Mouse (Mus musculus): ENCODE results near the gene Tmem91.

Tmem91 gene

GRCm38 (mm10) chr7:25672442-25672841 is 2.5 kb downstream of the Tmem91 start:
- CTCF ChIA-PET: no interaction called here

GRCm38 (mm10) chr7:25671686-25672085 is 3.3 kb downstream of the Tmem91 start:
- CTCF ChIA-PET: no interaction called here

GRCm38 (mm10) chr7:25670096-25670495 is 4.9 kb downstream of the Tmem91 start:
- CTCF ChIA-PET: no interaction called here

GRCm38 (mm10) chr7:25669631-25670030 is 5.3 kb downstream of the Tmem91 start:
- CTCF ChIA-PET: no interaction called here

GRCm38 (mm10) chr7:25669158-25669557 is 5.8 kb downstream of the Tmem91 start:
- CTCF ChIA-PET: interaction anchor here (0.5 to 0.8 kb wide), 2 partner anchors 8 to 13 kb away, joined by 3 read pairs; no protein-coding TSS in a partner anchor

- CTCF ChIA-PET: interaction anchor here (0.6 kb wide), 1 partner anchor 389 kb away, joined by 3 read pairs; no protein-coding TSS in a partner anchor
These were observed 8.6 kb downstream of the Tmem91 start for GRCm38 (mm10) chr7:25666381-25666780.

- CTCF ChIA-PET: interaction anchor here (0.6 to 0.7 kb wide), 2 partner anchors 51 to 680 kb away, joined by 3 to 5 read pairs; no protein-coding TSS in a partner anchor
These were observed 16.1 kb downstream of the Tmem91 start, which contains the start of the genes Bckdha and Exosc5 for GRCm38 (mm10) chr7:25658657-25659472. TSS of gene Bckdha (minus strand) at chr7:25658981. TSS of gene Exosc5 (plus strand) at chr7:25659164.

GRCm38 (mm10) chr7:25657785-25658184 is 17.2 kb downstream of the Tmem91 start:
- CTCF ChIA-PET: interaction anchor here (0.7 to 0.8 kb wide), 2 partner anchors 10 to 632 kb away, joined by 3 to 7 read pairs; no protein-coding TSS in a partner anchor

GRCm38 (mm10) chr7:25655601-25656428 is 19.2 kb downstream of the Tmem91 start:
- CTCF ChIA-PET: interaction anchor here (0.6 to 0.7 kb wide), 4 partner anchors 24 to 712 kb away, joined by 3 read pairs; no protein-coding TSS in a partner anchor

- CTCF ChIA-PET: interaction anchor here (0.5 to 1.4 kb wide), 8 partner anchors 26 to 389 kb away, joined by 3 to 9 read pairs (median 4); partner anchors contain the start of gene B3gnt8
These were observed 22.7 kb downstream of the Tmem91 start for GRCm38 (mm10) chr7:25652244-25652759.

GRCm38 (mm10) chr7:25651281-25651680 is 23.7 kb downstream of the Tmem91 start:
- CTCF ChIA-PET: interaction anchor here (0.7 to 1.2 kb wide), 4 partner anchors 14 to 222 kb away, joined by 3 read pairs; no protein-coding TSS in a partner anchor

- CTCF ChIA-PET: interaction anchor here (0.5 to 0.6 kb wide), 2 partner anchors 165 to 169 kb away, joined by 4 to 6 read pairs; no protein-coding TSS in a partner anchor
These were observed 25.1 kb downstream of the Tmem91 start for GRCm38 (mm10) chr7:25649839-25650238.

GRCm38 (mm10) chr7:25647574-25648123 is 27.3 kb downstream of the Tmem91 start:
- CTCF ChIA-PET: interaction anchor here (0.6 to 1.3 kb wide), 3 partner anchors 10 to 211 kb away, joined by 3 to 8 read pairs (median 3); no protein-coding TSS in a partner anchor

GRCm38 (mm10) chr7:25645074-25645473 is 29.9 kb downstream of the Tmem91 start:
- CTCF ChIA-PET: interaction anchor here (2.1 kb wide), 1 partner anchor 19 kb away, joined by 4 read pairs; the partner anchor contains the start of gene B3gnt8

- CTCF ChIA-PET: interaction anchor here (2.1 kb wide), 1 partner anchor 19 kb away, joined by 4 read pairs; the partner anchor contains the start of gene B3gnt8
These were observed 30.3 kb downstream of the Tmem91 start for GRCm38 (mm10) chr7:25644631-25645030.

- CTCF ChIA-PET: interaction anchor here (2.1 kb wide), 1 partner anchor 18 kb away, joined by 4 read pairs; the partner anchor contains the start of gene B3gnt8
These were observed 30.8 kb downstream of the Tmem91 start for GRCm38 (mm10) chr7:25644136-25644535.

- CTCF ChIA-PET: no interaction called here
These were observed 35.2 kb downstream of the Tmem91 start for GRCm38 (mm10) chr7:25639754-25640153.

- CTCF ChIA-PET: interaction anchor here (0.6 to 0.8 kb wide), 2 partner anchors 8 to 14 kb away, joined by 3 read pairs; no protein-coding TSS in a partner anchor
These were observed 37.9 kb downstream of the Tmem91 start for GRCm38 (mm10) chr7:25637099-25637498.

GRCm38 (mm10) chr7:25636373-25636772 is 38.6 kb downstream of the Tmem91 start:
- CTCF ChIA-PET: no interaction called here

GRCm38 (mm10) chr7:25632679-25633078 is 42.3 kb downstream of the Tmem91 start:
- CTCF ChIA-PET: no interaction called here

- CTCF ChIA-PET: no interaction called here
These were observed 46.7 kb downstream of the Tmem91 start for GRCm38 (mm10) chr7:25628323-25628620.
